Mouse (Mus musculus): Measurements from ENCODE around the gene Fars2. TPM values are rescaled to one million over a fixed set of nuclear protein-coding genes. Genes with fewer than 3 reads are reported as not detected.
A peak's percentile ranks its signal among the peaks of the same experiment; 100 is the strongest.

Gene Fars2
- total and polyA plus RNA-seq, 2 experiments from 2014 or later, result 21.5 to 34.6 TPM

DNA sequence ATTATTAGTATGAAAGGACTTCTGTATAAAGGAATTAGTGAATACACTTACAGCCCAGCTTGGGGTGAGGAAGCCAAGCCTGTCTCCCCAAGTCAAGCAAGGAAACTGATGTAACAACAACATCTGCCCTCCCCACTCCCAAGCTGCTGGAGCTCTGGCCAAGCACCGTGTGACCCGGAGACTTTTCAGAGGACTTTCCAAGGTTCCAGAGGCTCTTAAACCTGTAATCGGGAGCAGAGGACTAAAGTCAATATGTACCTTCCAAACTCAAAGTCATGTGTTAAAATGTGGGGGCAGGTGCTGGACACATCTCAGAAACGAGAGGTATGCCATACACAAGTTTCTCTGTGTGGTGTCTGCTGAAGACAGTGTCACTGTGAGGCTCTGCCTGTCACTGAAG is 566.4 kb downstream of the Fars2 start:
- Histone ChIP-seq H3K9ac (replicated peaks; ENCODE audit: low read length) (no peak overlapping the region), H3K27me3 (ENCODE audit: insufficient read depth, low read length) (no peaks in the 10 kb centered on the region), H3K36me3 (ENCODE audit: insufficient read depth, low read length) (no peaks in the 10 kb centered on the region), H3K4me1 (ENCODE audit: insufficient read depth, low read length) (no peaks in the 10 kb centered on the region), H3K4me3 (ENCODE audit: low read length) (no peak overlapping the region), H3K27ac (no peak overlapping the region), H3K9me3 (ENCODE audit: low read length) (no peaks in the 10 kb centered on the region), H3K4me2 (ENCODE audit: low read depth, low read length) (no peak overlapping the region)
- no peak for ATAC-seq
- no peak for TF ChIP-seq CTCF (IDR thresholded peaks at IDR 0.05; ENCODE audit: low read depth)
- no peak for DNase-seq (ENCODE audit: low spot score)
- 85% methylated on average over 4 of the region's 4 CpGs for WGBS

DNA sequence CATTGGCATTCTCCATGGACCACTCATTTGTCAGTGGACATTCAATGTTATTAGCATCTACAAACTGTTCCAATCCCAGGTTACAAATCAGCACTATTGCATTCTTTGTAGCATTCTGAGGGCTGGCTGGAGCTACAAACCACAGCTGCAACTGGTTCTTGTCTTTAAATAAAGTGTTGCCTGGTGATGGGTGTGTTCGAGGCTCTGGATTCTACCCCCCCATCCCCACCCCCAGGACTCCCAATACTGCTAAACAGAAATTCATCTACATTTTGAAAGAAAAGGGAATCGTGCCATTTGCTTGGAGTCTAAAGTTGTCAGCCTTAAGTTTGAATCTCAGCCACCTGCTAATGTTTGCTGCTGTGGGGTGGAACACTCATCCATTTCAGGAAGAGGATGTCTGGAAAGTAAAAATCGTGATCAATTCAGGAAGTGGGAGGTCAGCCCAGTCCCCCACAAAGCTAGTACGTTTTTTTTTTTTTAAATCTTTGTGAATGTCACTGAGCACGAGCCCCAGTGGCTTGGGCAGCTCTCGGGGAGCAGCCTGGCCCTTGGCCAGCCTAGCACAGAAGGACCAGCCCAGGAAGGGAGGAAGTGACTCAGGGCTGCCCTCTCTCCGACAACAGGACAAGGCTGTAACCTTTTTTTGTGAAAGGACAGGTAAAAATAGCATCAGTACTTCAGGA is 578.4 kb downstream of the Fars2 start:
- Histone ChIP-seq H3K36me3 (ENCODE audit: insufficient read depth, low read length) (no peaks in the 10 kb centered on the region), H3K9me3 (ENCODE audit: low read length) (no peaks in the 10 kb centered on the region), H3K4me3 (ENCODE audit: low read length) (no peak overlapping the region), H3K27ac (no peak overlapping the region), H3K4me1 (ENCODE audit: insufficient read depth, low read length) (no peaks in the 10 kb centered on the region), H3K9ac (replicated peaks; ENCODE audit: low read length) (no peak overlapping the region), H3K4me2 (ENCODE audit: low read depth, low read length) (no peak overlapping the region), H3K27me3 (ENCODE audit: insufficient read depth, low read length) (no peaks in the 10 kb centered on the region)
- no peak for ATAC-seq
- WGBS, result 48% methylated on average over 7 of the region's 7 CpGs
- DNase-seq (ENCODE audit: low spot score), result no peak
- no peak for TF ChIP-seq CTCF (IDR thresholded peaks at IDR 0.05; ENCODE audit: low read depth)

DNA sequence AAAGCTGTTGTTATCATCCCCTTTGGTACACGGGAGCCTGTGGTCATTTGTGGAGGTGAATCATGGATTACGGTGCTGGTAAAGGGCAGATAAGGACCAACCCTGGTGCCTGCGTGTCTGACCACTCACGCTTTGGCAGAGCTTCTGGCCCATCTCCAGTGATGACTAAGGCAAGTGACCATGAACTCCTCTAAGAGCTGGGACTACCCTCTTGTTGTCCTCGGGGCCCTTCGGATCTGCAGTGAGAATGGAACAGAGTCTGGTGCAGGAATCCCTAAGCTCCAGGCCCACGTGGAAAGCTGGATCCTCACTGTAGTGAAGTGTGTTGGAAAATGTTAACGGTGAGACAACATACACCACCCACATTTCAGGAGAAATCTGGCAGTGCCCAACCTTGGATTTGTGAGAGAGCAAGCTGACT is 579.1 kb downstream of the Fars2 start:
- Histone ChIP-seq H3K9me3 (ENCODE audit: low read length) (no peaks in the 10 kb centered on the region), H3K4me1 (ENCODE audit: insufficient read depth, low read length) (no peaks in the 10 kb centered on the region), H3K9ac (replicated peaks; ENCODE audit: low read length) (no peak overlapping the region), H3K4me2 (ENCODE audit: low read depth, low read length) (no peak overlapping the region), H3K4me3 (ENCODE audit: low read length) (no peak overlapping the region), H3K36me3 (ENCODE audit: insufficient read depth, low read length) (no peaks in the 10 kb centered on the region), H3K27me3 (ENCODE audit: insufficient read depth, low read length) (no peaks in the 10 kb centered on the region), H3K27ac (no peak overlapping the region)
- 88% methylated on average over 8 of the region's 8 CpGs for WGBS
- ATAC-seq, result no peak
- no peak for DNase-seq (ENCODE audit: low spot score)
- no peak for TF ChIP-seq CTCF (IDR thresholded peaks at IDR 0.05; ENCODE audit: low read depth)

DNA sequence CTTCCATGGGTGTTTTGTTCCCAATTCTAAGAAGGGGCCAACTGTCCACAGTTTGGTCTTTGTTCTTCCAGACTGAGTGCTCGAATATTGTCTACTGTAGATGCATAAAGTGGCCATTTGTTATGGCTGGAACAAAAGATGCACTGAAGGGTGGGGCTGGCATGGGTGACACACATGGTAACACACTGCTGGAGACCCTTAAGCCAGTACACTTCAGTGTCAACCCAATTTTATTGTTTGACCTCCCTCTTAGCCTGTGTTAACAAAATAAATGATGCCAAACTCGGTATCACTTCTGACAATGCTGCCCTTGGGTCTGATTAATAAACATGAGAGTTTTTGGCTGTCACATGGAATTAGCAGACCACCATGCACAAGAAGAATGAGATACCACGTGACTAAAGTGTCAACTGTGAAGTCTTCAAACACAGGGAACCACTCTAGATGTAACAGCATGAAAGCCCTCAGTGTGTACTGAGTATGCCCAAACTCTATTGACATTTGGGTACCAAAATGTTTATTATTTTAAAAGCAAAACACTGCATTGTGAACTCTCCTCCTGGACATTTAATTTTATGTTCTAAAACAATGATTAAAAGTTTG is 590.0 kb downstream of the Fars2 start:
- H3K4me3 ChIP-seq (ENCODE audit: low read length), result no peak overlapping the region
- no peak overlapping the region for H3K4me2 ChIP-seq (ENCODE audit: low read depth, low read length)
- no peak overlapping the region for H3K9ac ChIP-seq (replicated peaks; ENCODE audit: low read length)
- no peak overlapping the region for H3K27ac ChIP-seq
- H3K4me1 ChIP-seq (ENCODE audit: insufficient read depth, low read length), result no peaks in the 10 kb centered on the region
- no peaks in the 10 kb centered on the region for H3K36me3 ChIP-seq (ENCODE audit: insufficient read depth, low read length)
- TF ChIP-seq CTCF (IDR thresholded peaks at IDR 0.05; ENCODE audit: low read depth), result no peak
- WGBS, result 27% methylated on average over 3 of the region's 3 CpGs
- DNase-seq (ENCODE audit: low spot score) (no peak), ATAC-seq (no peak)
- H3K9me3 ChIP-seq (ENCODE audit: low read length), result no peaks in the 10 kb centered on the region
- H3K27me3 ChIP-seq (ENCODE audit: insufficient read depth, low read length), result no peaks in the 10 kb centered on the region

DNA sequence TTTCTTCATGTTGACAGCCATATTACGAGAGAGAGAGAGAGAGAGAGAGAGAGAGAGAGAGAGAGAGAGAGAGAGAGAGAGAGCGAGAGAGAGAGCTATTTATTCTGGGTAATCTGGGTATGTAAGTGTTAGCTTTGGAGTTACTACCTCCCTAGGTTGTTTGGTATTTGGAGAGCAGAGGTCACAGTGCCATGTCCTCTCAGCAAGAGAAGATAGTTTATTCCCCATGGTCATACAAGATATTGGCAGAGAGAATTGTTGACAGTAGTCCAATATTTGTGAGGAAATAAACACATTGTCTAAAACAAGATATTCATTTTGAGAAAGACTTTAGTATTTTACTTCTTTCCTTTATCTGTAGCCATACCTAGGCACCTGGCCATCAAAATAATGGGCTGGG is 596.9 kb downstream of the Fars2 start:
- H3K36me3 ChIP-seq (ENCODE audit: insufficient read depth, low read length), result no peaks in the 10 kb centered on the region
- ATAC-seq (no peak), DNase-seq (ENCODE audit: low spot score) (no peak)
- TF ChIP-seq CTCF (IDR thresholded peaks at IDR 0.05; ENCODE audit: low read depth), result no peak
- no peak overlapping the region for H3K27ac ChIP-seq
- H3K27me3 ChIP-seq (ENCODE audit: insufficient read depth, low read length), result no peaks in the 10 kb centered on the region
- no peak overlapping the region for H3K4me3 ChIP-seq (ENCODE audit: low read length)
- no peak overlapping the region for H3K4me2 ChIP-seq (ENCODE audit: low read depth, low read length)
- H3K9me3 ChIP-seq (ENCODE audit: low read length), result no peaks in the 10 kb centered on the region
- H3K9ac ChIP-seq (replicated peaks; ENCODE audit: low read length), result no peak overlapping the region
- WGBS, result 79% methylated on average over 2 of the region's 2 CpGs
- H3K4me1 ChIP-seq (ENCODE audit: insufficient read depth, low read length), result no peaks in the 10 kb centered on the region

DNA sequence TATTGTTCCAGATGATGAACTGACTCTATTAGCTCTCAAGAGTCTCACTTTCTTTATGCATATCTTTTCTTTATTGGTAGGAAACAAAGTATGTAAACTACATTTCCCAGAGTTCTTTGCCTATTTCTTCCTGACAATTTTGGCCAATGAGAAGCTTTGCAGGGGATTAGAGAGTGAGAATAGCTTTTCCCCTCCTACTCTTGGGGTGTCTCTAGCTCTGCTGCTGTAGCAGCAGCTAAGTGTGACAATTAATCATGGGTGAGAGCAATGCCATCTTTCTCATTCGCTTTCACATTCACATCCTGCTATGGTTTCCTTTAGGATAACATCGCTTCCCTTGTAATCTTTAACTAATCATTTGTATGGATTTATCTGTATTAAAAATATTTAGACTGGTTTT is 599.5 kb downstream of the Fars2 start:
- peak; percentile 42 for DNase-seq (ENCODE audit: low spot score)
- no peak overlapping the region for H3K9ac ChIP-seq (replicated peaks; ENCODE audit: low read length)
- H3K4me2 ChIP-seq (ENCODE audit: low read depth, low read length), result no peak overlapping the region
- no peak for TF ChIP-seq CTCF (IDR thresholded peaks at IDR 0.05; ENCODE audit: low read depth)
- H3K36me3 ChIP-seq (ENCODE audit: insufficient read depth, low read length), result no peaks in the 10 kb centered on the region
- no peak overlapping the region for H3K4me3 ChIP-seq (ENCODE audit: low read length)
- no peaks in the 10 kb centered on the region for H3K4me1 ChIP-seq (ENCODE audit: insufficient read depth, low read length)
- peak; percentile 61; the same call in 1 of the 2 replicates for ATAC-seq
- 61% methylated on average over 2 of the region's 2 CpGs for WGBS
- no peak overlapping the region for H3K27ac ChIP-seq
- H3K9me3 ChIP-seq (ENCODE audit: low read length), result no peaks in the 10 kb centered on the region
- H3K27me3 ChIP-seq (ENCODE audit: insufficient read depth, low read length), result 0 out of 2 replicates have a peak, but pooled peaks cover 3% of the 10 kb centered on the region

DNA sequence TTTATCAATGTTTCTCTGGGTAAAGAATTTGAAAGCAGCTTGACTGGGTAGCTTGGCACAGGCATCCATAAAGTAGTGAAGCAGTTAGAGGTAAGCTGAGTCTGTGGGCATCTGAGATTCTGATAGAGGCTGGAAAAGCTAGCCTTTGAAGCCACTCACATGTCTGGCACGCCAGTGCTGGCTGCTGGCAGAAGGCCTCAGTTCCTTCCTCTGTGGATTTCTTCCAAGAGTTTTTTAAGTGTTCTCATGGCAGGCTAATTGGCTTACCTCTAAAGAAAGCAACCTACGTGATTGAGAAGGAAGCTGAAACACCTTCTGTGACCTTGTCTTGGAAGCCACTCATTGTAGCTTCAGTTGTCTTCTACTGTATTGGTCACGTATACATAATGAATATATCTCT is 600.2 kb downstream of the Fars2 start:
- Histone ChIP-seq H3K27me3 (ENCODE audit: insufficient read depth, low read length) (peaks cover 5% of the 10 kb centered on the region; the same call in 1 of the 2 replicates), H3K36me3 (ENCODE audit: insufficient read depth, low read length) (no peaks in the 10 kb centered on the region), H3K9me3 (ENCODE audit: low read length) (no peaks in the 10 kb centered on the region), H3K27ac (no peak overlapping the region), H3K4me2 (ENCODE audit: low read depth, low read length) (no peak overlapping the region), H3K9ac (replicated peaks; ENCODE audit: low read length) (no peak overlapping the region), H3K4me1 (ENCODE audit: insufficient read depth, low read length) (no peaks in the 10 kb centered on the region), H3K4me3 (ENCODE audit: low read length) (no peak overlapping the region)
- TF ChIP-seq CTCF (IDR thresholded peaks at IDR 0.05; ENCODE audit: low read depth), result no peak
- ATAC-seq (no peak), DNase-seq (ENCODE audit: low spot score) (no peak)
- 63% methylated on average over 3 of the region's 3 CpGs for WGBS

Data from hindbrain, postnatal 0 days (tissue).